Mouse (Mus musculus): ENCODE measurements at regions not wholly inside any gene's neighbourhood (a gene's known extent, or its start where the extent isn't known, plus 50 kb on each side); places are given as distances from the start of the nearest gene placed in this dataset.

GRCm38 (mm10) chr8:35208357-35208756 lies 557.2 kb upstream of the Gm19410 start:
- Histone ChIP-seq H3K4me2 (ENCODE audit: low read depth, low read length) (no peak overlapping the region), H3K9ac (replicated peaks; ENCODE audit: low read length) (no peak overlapping the region), H3K27me3 (ENCODE audit: control insufficient read depth, insufficient read depth, low read length) (no peaks in the 10 kb centered on the region), H3K27ac (replicated peaks; ENCODE audit: low read depth, low read length) (no peak overlapping the region), H3K9me3 (replicated peaks; ENCODE audit: control insufficient read depth, low read length) (no peaks in the 10 kb centered on the region), H3K4me3 (ENCODE audit: low read depth, low read length) (no peak overlapping the region), H3K36me3 (replicated peaks; ENCODE audit: control insufficient read depth, insufficient read depth, low read depth, low read length) (no peaks in the 10 kb centered on the region), H3K4me1 (ENCODE audit: control insufficient read depth, insufficient read depth, low read length) (no peaks in the 10 kb centered on the region)
- no peak for DNase-seq (ENCODE audit: low spot score)
- 64% methylated on average over 5 of the region's 5 CpGs for WGBS
- ATAC-seq (replicated peaks; ENCODE audit: insufficient number of reproducible peaks, low FRiP score, low TSS enrichment, low read depth), result no peak

- DNase-seq (ENCODE audit: low spot score), result peak; percentile 58
- Histone ChIP-seq H3K9me3 (replicated peaks; ENCODE audit: control insufficient read depth, low read length) (no peaks in the 10 kb centered on the region), H3K27ac (replicated peaks; ENCODE audit: low read depth, low read length) (no peak overlapping the region), H3K4me1 (ENCODE audit: control insufficient read depth, insufficient read depth, low read length) (no peaks in the 10 kb centered on the region), H3K9ac (replicated peaks; ENCODE audit: low read length) (no peak overlapping the region), H3K27me3 (ENCODE audit: control insufficient read depth, insufficient read depth, low read length) (no peaks in the 10 kb centered on the region), H3K4me2 (ENCODE audit: low read depth, low read length) (no peak overlapping the region), H3K36me3 (replicated peaks; ENCODE audit: control insufficient read depth, insufficient read depth, low read depth, low read length) (no peaks in the 10 kb centered on the region), H3K4me3 (ENCODE audit: low read depth, low read length) (no peak overlapping the region)
- WGBS, result 44% methylated on average over 10 of the region's 10 CpGs
- peak; percentile 34; the same call in 1 of the 2 replicates for ATAC-seq (replicated peaks; ENCODE audit: insufficient number of reproducible peaks, low FRiP score, low TSS enrichment, low read depth)
These were observed 553.8 kb upstream of the Gm19410 start for GRCm38 (mm10) chr8:35211506-35212452.

GRCm38 (mm10) chr8:35213515-35213914 lies 552.1 kb upstream of the Gm19410 start:
- no peak overlapping the region for H3K9ac ChIP-seq (replicated peaks; ENCODE audit: low read length)
- H3K27me3 ChIP-seq (ENCODE audit: control insufficient read depth, insufficient read depth, low read length), result no peaks in the 10 kb centered on the region
- no peak overlapping the region for H3K27ac ChIP-seq (replicated peaks; ENCODE audit: low read depth, low read length)
- H3K36me3 ChIP-seq (replicated peaks; ENCODE audit: control insufficient read depth, insufficient read depth, low read depth, low read length), result no peaks in the 10 kb centered on the region
- no peaks in the 10 kb centered on the region for H3K4me1 ChIP-seq (ENCODE audit: control insufficient read depth, insufficient read depth, low read length)
- DNase-seq (ENCODE audit: low spot score), result no peak
- H3K9me3 ChIP-seq (replicated peaks; ENCODE audit: control insufficient read depth, low read length), result no peaks in the 10 kb centered on the region
- H3K4me3 ChIP-seq (ENCODE audit: low read depth, low read length), result no peak overlapping the region
- ATAC-seq (replicated peaks; ENCODE audit: insufficient number of reproducible peaks, low FRiP score, low TSS enrichment, low read depth), result no peak
- H3K4me2 ChIP-seq (ENCODE audit: low read depth, low read length), result no peak overlapping the region
- 86% methylated on average over 3 of the region's 3 CpGs for WGBS

- DNase-seq (ENCODE audit: low spot score) (no peak), ATAC-seq (replicated peaks; ENCODE audit: insufficient number of reproducible peaks, low FRiP score, low TSS enrichment, low read depth) (no peak)
- no peaks in the 10 kb centered on the region for H3K36me3 ChIP-seq (replicated peaks; ENCODE audit: control insufficient read depth, insufficient read depth, low read depth, low read length)
- peak overlapping the region; percentile 43; the same call in 1 of the 2 replicates for H3K27ac ChIP-seq (replicated peaks; ENCODE audit: low read depth, low read length)
- 55% methylated on average over 11 of the region's 11 CpGs for WGBS
- H3K4me3 ChIP-seq (ENCODE audit: low read depth, low read length), result no peak overlapping the region
- H3K9me3 ChIP-seq (replicated peaks; ENCODE audit: control insufficient read depth, low read length), result no peaks in the 10 kb centered on the region
- 0 out of 2 replicates have a peak overlapping the region, but pooled peaks have one; percentile 2 for H3K4me2 ChIP-seq (ENCODE audit: low read depth, low read length)
- H3K9ac ChIP-seq (replicated peaks; ENCODE audit: low read length), result no peak overlapping the region
- H3K27me3 ChIP-seq (ENCODE audit: control insufficient read depth, insufficient read depth, low read length), result no peaks in the 10 kb centered on the region
- no peaks in the 10 kb centered on the region for H3K4me1 ChIP-seq (ENCODE audit: control insufficient read depth, insufficient read depth, low read length)
These were observed 548.0 kb upstream of the Gm19410 start for GRCm38 (mm10) chr8:35217604-35218003.

GRCm38 (mm10) chr8:35218327-35218726 lies 547.3 kb upstream of the Gm19410 start:
- H3K9me3 ChIP-seq (replicated peaks; ENCODE audit: control insufficient read depth, low read length), result no peaks in the 10 kb centered on the region
- DNase-seq (ENCODE audit: low spot score) (no peak), ATAC-seq (replicated peaks; ENCODE audit: insufficient number of reproducible peaks, low FRiP score, low TSS enrichment, low read depth) (no peak)
- H3K4me3 ChIP-seq (ENCODE audit: low read depth, low read length), result no peak overlapping the region
- H3K36me3 ChIP-seq (replicated peaks; ENCODE audit: control insufficient read depth, insufficient read depth, low read depth, low read length), result no peaks in the 10 kb centered on the region
- no peaks in the 10 kb centered on the region for H3K27me3 ChIP-seq (ENCODE audit: control insufficient read depth, insufficient read depth, low read length)
- no peaks in the 10 kb centered on the region for H3K4me1 ChIP-seq (ENCODE audit: control insufficient read depth, insufficient read depth, low read length)
- no peak overlapping the region for H3K27ac ChIP-seq (replicated peaks; ENCODE audit: low read depth, low read length)
- no peak overlapping the region for H3K4me2 ChIP-seq (ENCODE audit: low read depth, low read length)
- WGBS, result 54% methylated on average over 4 of the region's 4 CpGs
- no peak overlapping the region for H3K9ac ChIP-seq (replicated peaks; ENCODE audit: low read length)

GRCm38 (mm10) chr8:35224053-35224924 lies 541.3 kb upstream of the Gm19410 start:
- ATAC-seq (replicated peaks; ENCODE audit: insufficient number of reproducible peaks, low FRiP score, low TSS enrichment, low read depth) (no peak), DNase-seq (ENCODE audit: low spot score) (no peak)
- Histone ChIP-seq H3K27me3 (ENCODE audit: control insufficient read depth, insufficient read depth, low read length) (no peaks in the 10 kb centered on the region), H3K27ac (replicated peaks; ENCODE audit: low read depth, low read length) (no peak overlapping the region), H3K36me3 (replicated peaks; ENCODE audit: control insufficient read depth, insufficient read depth, low read depth, low read length) (no peaks in the 10 kb centered on the region), H3K4me1 (ENCODE audit: control insufficient read depth, insufficient read depth, low read length) (no peaks in the 10 kb centered on the region), H3K4me2 (ENCODE audit: low read depth, low read length) (no peak overlapping the region), H3K9me3 (replicated peaks; ENCODE audit: control insufficient read depth, low read length) (no peaks in the 10 kb centered on the region), H3K4me3 (ENCODE audit: low read depth, low read length) (no peak overlapping the region), H3K9ac (replicated peaks; ENCODE audit: low read length) (no peak overlapping the region)
- 81% methylated on average over 18 of the region's 18 CpGs for WGBS

- H3K4me1 ChIP-seq (ENCODE audit: control insufficient read depth, insufficient read depth, low read length), result no peaks in the 10 kb centered on the region
- H3K27me3 ChIP-seq (ENCODE audit: control insufficient read depth, insufficient read depth, low read length), result no peaks in the 10 kb centered on the region
- H3K4me2 ChIP-seq (ENCODE audit: low read depth, low read length), result no peak overlapping the region
- DNase-seq (ENCODE audit: low spot score), result no peak
- WGBS, result 76% methylated on average over 7 of the region's 7 CpGs
- H3K9ac ChIP-seq (replicated peaks; ENCODE audit: low read length), result no peak overlapping the region
- H3K9me3 ChIP-seq (replicated peaks; ENCODE audit: control insufficient read depth, low read length), result no peaks in the 10 kb centered on the region
- H3K36me3 ChIP-seq (replicated peaks; ENCODE audit: control insufficient read depth, insufficient read depth, low read depth, low read length), result no peaks in the 10 kb centered on the region
- no peak overlapping the region for H3K27ac ChIP-seq (replicated peaks; ENCODE audit: low read depth, low read length)
- no peak for ATAC-seq (replicated peaks; ENCODE audit: insufficient number of reproducible peaks, low FRiP score, low TSS enrichment, low read depth)
- no peak overlapping the region for H3K4me3 ChIP-seq (ENCODE audit: low read depth, low read length)
These were observed 540.7 kb upstream of the Gm19410 start for GRCm38 (mm10) chr8:35224925-35225244.

- ATAC-seq (replicated peaks; ENCODE audit: insufficient number of reproducible peaks, low FRiP score, low TSS enrichment, low read depth), result 0 out of 2 replicates have a peak, but pooled peaks have one; percentile 39
- Histone ChIP-seq H3K4me1 (ENCODE audit: control insufficient read depth, insufficient read depth, low read length) (no peaks in the 10 kb centered on the region), H3K36me3 (replicated peaks; ENCODE audit: control insufficient read depth, insufficient read depth, low read depth, low read length) (no peaks in the 10 kb centered on the region), H3K27me3 (ENCODE audit: control insufficient read depth, insufficient read depth, low read length) (no peaks in the 10 kb centered on the region), H3K27ac (replicated peaks; ENCODE audit: low read depth, low read length) (no peak overlapping the region), H3K4me2 (ENCODE audit: low read depth, low read length) (no peak overlapping the region), H3K4me3 (ENCODE audit: low read depth, low read length) (no peak overlapping the region), H3K9me3 (replicated peaks; ENCODE audit: control insufficient read depth, low read length) (no peaks in the 10 kb centered on the region), H3K9ac (replicated peaks; ENCODE audit: low read length) (no peak overlapping the region)
- 27% methylated on average over 7 of the region's 7 CpGs for WGBS
- DNase-seq (ENCODE audit: low spot score), result peak; percentile 71
These were observed 538.5 kb upstream of the Gm19410 start for GRCm38 (mm10) chr8:35227079-35227478.

All from embryonic facial prominence, embryonic 11.5 days (tissue).